Mouse (Mus musculus) forebrain, embryonic 16.5 days (tissue): ENCODE results near the gene Cdh9. TPM values are rescaled to one million over a fixed set of nuclear protein-coding genes. Genes with fewer than 3 reads are reported as not detected.
A peak's percentile ranks its signal among the peaks of the same experiment; 100 is the strongest.

Experiments
- ATAC-seq: fragments of 200-750 bp; cut with Nextera tagmentation; 2 replicates; pipeline ENCODE4 v1.8.0; 2017; ENCODE audit warnings: mild to moderate bottlenecking, moderate library complexity
- H3K27ac ChIP-seq: fragments of 300-500 bp; sonication (generic); 2 replicates; pipeline ENCODE4 v1.5.1; 2014; ENCODE audit warnings: low read length, control low read depth
- H3K27me3 ChIP-seq: fragments of 300-500 bp; sonication (generic); replicated peaks from 2 replicates; pipeline ENCODE4 v1.6.1; 2014; ENCODE audit warnings: low read length; ENCODE audit not compliant: control insufficient read depth, insufficient read depth
- H3K36me3 ChIP-seq: fragments of 300-500 bp; sonication (generic); 2 replicates; pipeline ENCODE4 v1.6.1; 2014; ENCODE audit not compliant: control insufficient read depth, insufficient read depth
- H3K4me1 ChIP-seq: fragments of 300-500 bp; sonication (generic); replicated peaks from 2 replicates; pipeline ENCODE4 v1.6.1; 2014; ENCODE audit warnings: low read length; ENCODE audit not compliant: control insufficient read depth, insufficient read depth
- H3K4me2 ChIP-seq: fragments of 300-500 bp; sonication (generic); 2 replicates; pipeline ENCODE4 v1.6.1; 2014; ENCODE audit warnings: mild to moderate bottlenecking, low read length, control low read depth
- H3K4me3 ChIP-seq: fragments of 300-500 bp; sonication (generic); replicated peaks from 2 replicates; pipeline ENCODE4 v1.5.1; 2014; ENCODE audit warnings: mild to moderate bottlenecking, low read length, control low read depth
- H3K9ac ChIP-seq: fragments of 300-500 bp; sonication (generic); replicated peaks from 2 replicates; pipeline ENCODE4 v1.6.1; 2014; ENCODE audit warnings: low read depth, low read length, control low read depth
- H3K9me3 ChIP-seq: fragments of 300-500 bp; sonication (generic); 2 replicates; pipeline ENCODE4 v1.6.1; 2016; ENCODE audit warnings: low read length; ENCODE audit not compliant: control insufficient read depth
- WGBS: fragments of 180-500 bp; shearing (Covaris S2); extraction: QIAGEN DNeasy Blood & Tissue Kit; methylation state at CpG from one replicate; pipeline ENCODE4 v1.1.7; 2014; 5-methylcytosine and 5-hydroxymethylcytosine counted together
- polyA plus RNA-seq: library from polyadenylated mRNA; unstranded; fragments of >200 nt; fragmentation: Nextera tagmentation; extraction: Ambion mirVana; gene quantifications from 2 replicates; pipeline ENCODE4 v1.2.1, GENCODE M21; 2015

The Cdh9 gene
- polyA plus RNA-seq, result 3.7 and 4.0 TPM in 2 replicates

GRCm38 (mm10) chr15:16728470-16729011 lies at the start of gene Cdh9:
TSS of gene Cdh9 (plus strand) at chr15:16728756.
- Histone ChIP-seq H3K4me2 (peak within 1 kb of the TSS; percentile 60), H3K9me3 (no peaks in the 10 kb centered on the region), H3K9ac (peak within 1 kb of the TSS; percentile 47), H3K27me3 (no peaks in the 10 kb centered on the region), H3K36me3 (no peaks in the 10 kb centered on the region), H3K4me3 (peak within 1 kb of the TSS; percentile 42), H3K4me1 (no peaks in the 10 kb centered on the region; the same call in 1 of the 2 replicates), H3K27ac (no peak within 1 kb of the TSS)
- WGBS, result 1% methylated on average over 14 of the region's 14 CpGs
- peak; percentile 82 for ATAC-seq

DNA sequence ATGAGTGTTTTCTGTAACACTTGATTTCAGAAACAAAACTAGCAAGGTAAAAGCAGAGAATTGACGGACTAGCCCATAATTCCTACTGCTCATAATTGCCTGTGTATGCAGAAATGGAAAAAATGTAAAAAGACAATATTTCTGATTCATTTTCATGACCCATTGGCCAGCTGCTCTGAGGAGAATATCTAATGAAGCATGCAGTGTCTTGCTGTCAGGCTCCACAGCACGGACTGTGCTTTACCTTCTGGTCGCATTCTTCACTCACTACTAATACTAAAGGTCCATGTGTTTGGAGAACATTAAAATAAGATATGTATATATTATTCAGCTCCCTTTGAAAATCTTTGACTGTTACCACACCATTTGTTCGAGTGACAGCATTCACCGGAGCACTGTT lies 49.5 kb upstream of the Cdh9 start:
- H3K27me3 ChIP-seq, result no peaks in the 10 kb centered on the region
- WGBS, result 71% methylated on average over 5 of the region's 5 CpGs
- no peaks in the 10 kb centered on the region for H3K4me1 ChIP-seq
- no peaks in the 10 kb centered on the region for H3K36me3 ChIP-seq
- ATAC-seq, result no peak
- H3K9ac ChIP-seq, result no peak overlapping the region
- H3K9me3 ChIP-seq, result no peaks in the 10 kb centered on the region
- H3K4me3 ChIP-seq, result no peak overlapping the region
- H3K27ac ChIP-seq, result no peak overlapping the region
- no peak overlapping the region for H3K4me2 ChIP-seq

GRCm38 (mm10) chr15:16699821-16700220 lies 28.7 kb upstream of the Cdh9 start:
- no peak overlapping the region for H3K4me2 ChIP-seq
- 81% methylated on average over 3 of the region's 3 CpGs for WGBS
- no peak overlapping the region for H3K4me3 ChIP-seq
- no peak overlapping the region for H3K27ac ChIP-seq
- no peaks in the 10 kb centered on the region for H3K27me3 ChIP-seq
- ATAC-seq, result no peak
- no peaks in the 10 kb centered on the region for H3K36me3 ChIP-seq
- no peaks in the 10 kb centered on the region for H3K4me1 ChIP-seq
- no peak overlapping the region for H3K9ac ChIP-seq
- H3K9me3 ChIP-seq, result no peaks in the 10 kb centered on the region

DNA sequence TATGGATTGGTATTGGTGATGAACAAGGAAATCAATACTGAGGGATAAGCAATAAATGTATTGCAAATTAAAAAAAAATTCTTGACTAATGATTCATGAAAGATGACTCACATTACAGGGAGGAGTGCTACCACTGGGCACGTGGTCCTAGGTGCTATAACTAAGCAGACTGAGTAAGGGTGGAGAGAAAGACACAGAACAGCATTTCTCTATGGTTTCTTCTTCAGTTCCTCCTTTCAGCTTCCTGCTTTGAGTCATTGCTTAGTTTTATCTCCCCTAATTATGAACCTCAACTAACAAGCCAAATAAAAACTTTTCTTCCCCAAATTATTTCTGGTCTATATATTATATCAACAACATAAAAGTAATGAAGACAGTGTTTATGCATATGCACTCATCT lies 26.2 kb upstream of the Cdh9 start:
- ATAC-seq, result no peak

GRCm38 (mm10) chr15:16739088-16739487 lies 10.5 kb downstream of the Cdh9 start:
- H3K27ac ChIP-seq, result no peak overlapping the region
- no peaks in the 10 kb centered on the region for H3K9me3 ChIP-seq
- 80% methylated on average over 4 of the region's 4 CpGs for WGBS
- no peak overlapping the region for H3K4me2 ChIP-seq
- H3K36me3 ChIP-seq, result no peaks in the 10 kb centered on the region
- no peak for ATAC-seq
- H3K4me3 ChIP-seq, result no peak overlapping the region
- no peak overlapping the region for H3K9ac ChIP-seq
- no peaks in the 10 kb centered on the region for H3K27me3 ChIP-seq
- no peaks in the 10 kb centered on the region for H3K4me1 ChIP-seq

More for the DNA sequence above, 26.2 kb upstream of the Cdh9 start:
- no peak overlapping the region for H3K9ac ChIP-seq
- WGBS, result 81% methylated on average over 1 of the region's 1 CpGs
- H3K4me2 ChIP-seq, result no peak overlapping the region
- H3K27ac ChIP-seq, result no peak overlapping the region
- no peaks in the 10 kb centered on the region for H3K27me3 ChIP-seq
- H3K4me1 ChIP-seq, result no peaks in the 10 kb centered on the region
- no peaks in the 10 kb centered on the region for H3K9me3 ChIP-seq
- no peak overlapping the region for H3K4me3 ChIP-seq
- no peaks in the 10 kb centered on the region for H3K36me3 ChIP-seq

GRCm38 (mm10) chr15:16746672-16747071 lies 18.1 kb downstream of the Cdh9 start:
- H3K36me3 ChIP-seq, result no peaks in the 10 kb centered on the region
- no peaks in the 10 kb centered on the region for H3K9me3 ChIP-seq
- no peak overlapping the region for H3K4me3 ChIP-seq
- no peak overlapping the region for H3K4me2 ChIP-seq
- no peaks in the 10 kb centered on the region for H3K4me1 ChIP-seq
- H3K27ac ChIP-seq, result no peak overlapping the region
- no peaks in the 10 kb centered on the region for H3K27me3 ChIP-seq
- no peak for ATAC-seq
- WGBS, result 96% methylated on average over 1 of the region's 1 CpGs
- no peak overlapping the region for H3K9ac ChIP-seq

DNA sequence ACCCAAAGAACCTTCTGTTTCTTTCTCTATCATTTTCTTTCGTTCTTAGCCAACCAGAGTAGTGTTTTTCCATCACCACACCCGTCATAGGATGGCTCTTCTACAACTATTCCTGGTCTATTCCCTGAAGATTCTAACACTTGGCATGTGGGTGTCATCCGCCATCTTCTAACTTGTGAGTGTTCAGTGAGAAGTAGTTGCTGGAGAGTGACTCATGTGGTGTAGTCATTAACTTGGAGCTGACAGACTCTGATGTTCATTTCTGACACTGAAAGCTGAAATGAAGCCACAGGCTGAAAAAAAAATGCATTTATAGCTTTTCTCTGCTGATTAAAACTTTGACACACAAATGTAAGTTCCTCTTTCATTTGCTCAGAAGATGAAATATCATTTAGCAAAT lies 34.7 kb downstream of the Cdh9 start:
- H3K9me3 ChIP-seq, result no peaks in the 10 kb centered on the region
- no peak for ATAC-seq
- no peak overlapping the region for H3K9ac ChIP-seq
- H3K27me3 ChIP-seq, result no peaks in the 10 kb centered on the region
- no peak overlapping the region for H3K4me3 ChIP-seq
- WGBS, result 69% methylated on average over 3 of the region's 3 CpGs
- H3K4me2 ChIP-seq, result no peak overlapping the region
- no peaks in the 10 kb centered on the region for H3K4me1 ChIP-seq
- no peak overlapping the region for H3K27ac ChIP-seq
- no peaks in the 10 kb centered on the region for H3K36me3 ChIP-seq

- 45% methylated on average over 1 of the region's 1 CpGs for WGBS
- Histone ChIP-seq H3K4me3 (no peak overlapping the region), H3K4me1 (no peaks in the 10 kb centered on the region), H3K4me2 (no peak overlapping the region), H3K36me3 (no peaks in the 10 kb centered on the region), H3K9ac (no peak overlapping the region), H3K9me3 (no peaks in the 10 kb centered on the region), H3K27ac (no peak overlapping the region), H3K27me3 (no peaks in the 10 kb centered on the region)
- ATAC-seq, result no peak
Measured at GRCm38 (mm10) chr15:16784575-16784974, 56.0 kb downstream of the Cdh9 start.

- no peak for ATAC-seq
- H3K36me3 ChIP-seq, result no peaks in the 10 kb centered on the region
- WGBS, result 76% methylated on average over 3 of the region's 3 CpGs
Measured at GRCm38 (mm10) chr15:16792857-16793256, 64.3 kb downstream of the Cdh9 start.

DNA sequence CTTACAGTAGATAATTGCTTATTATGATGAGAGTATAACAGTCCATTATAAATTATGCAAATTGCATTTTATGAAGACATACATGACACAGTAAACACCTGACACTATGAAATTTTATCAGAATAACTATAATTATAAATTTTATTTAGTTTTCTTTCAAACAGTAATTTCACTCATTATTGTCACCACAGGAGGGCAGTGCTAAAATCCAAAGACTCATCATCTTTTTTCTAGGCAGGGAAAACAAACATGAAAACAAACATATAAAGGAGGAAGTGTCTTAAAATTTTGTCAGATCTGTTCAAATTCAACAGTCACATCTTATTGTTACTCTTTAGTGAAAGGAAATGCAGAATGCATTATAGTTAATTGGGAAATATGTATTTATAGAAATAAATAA lies 72.7 kb downstream of the Cdh9 start:
- no peaks in the 10 kb centered on the region for H3K9me3 ChIP-seq
- H3K4me1 ChIP-seq, result no peaks in the 10 kb centered on the region
- no peak overlapping the region for H3K27ac ChIP-seq
- no peak overlapping the region for H3K9ac ChIP-seq
- H3K27me3 ChIP-seq, result no peaks in the 10 kb centered on the region
- no peaks in the 10 kb centered on the region for H3K36me3 ChIP-seq
- no peak for ATAC-seq
- H3K4me3 ChIP-seq, result no peak overlapping the region
- H3K4me2 ChIP-seq, result no peak overlapping the region

More at GRCm38 (mm10) chr15:16792857-16793256, 64.3 kb downstream of the Cdh9 start:
- Histone ChIP-seq H3K4me1 (no peaks in the 10 kb centered on the region), H3K27me3 (no peaks in the 10 kb centered on the region), H3K9ac (no peak overlapping the region), H3K27ac (no peak overlapping the region), H3K4me2 (no peak overlapping the region), H3K4me3 (no peak overlapping the region), H3K9me3 (no peaks in the 10 kb centered on the region)
